Mouse (Mus musculus) embryonic facial prominence, embryonic 13.5 days (tissue): ENCODE data around the gene Tmem8b. TPM values are rescaled to one million over a fixed set of nuclear protein-coding genes. Genes with fewer than 3 reads are reported as not detected.

ENCODE experiments used
- ATAC-seq: fragments of 200-750 bp; cut with Nextera tagmentation; 2 replicates; pipeline ENCODE4 v1.8.0; 2017; ENCODE audit warnings: low read depth; ENCODE audit not compliant: insufficient number of reproducible peaks, insufficient read depth, low FRiP score, low TSS enrichment
- H3K27ac ChIP-seq: fragments of 300-500 bp; sonication (generic); 2 replicates; pipeline ENCODE4 v1.5.1; 2015; ENCODE audit warnings: moderate library complexity, mild to moderate bottlenecking, inconsistent platforms
- H3K27me3 ChIP-seq: fragments of 300-500 bp; sonication (generic); 2 replicates; pipeline ENCODE4 v1.6.1; 2015; ENCODE audit warnings: mild to moderate bottlenecking, inconsistent platforms
- H3K36me3 ChIP-seq: fragments of 300-500 bp; sonication (generic); 2 replicates; pipeline ENCODE4 v1.6.1; 2015; ENCODE audit warnings: mild to moderate bottlenecking, inconsistent platforms
- H3K4me1 ChIP-seq: fragments of 300-500 bp; sonication (generic); 2 replicates; pipeline ENCODE4 v1.6.1; 2015; ENCODE audit warnings: inconsistent platforms
- H3K4me2 ChIP-seq: fragments of 300-500 bp; sonication (generic); 2 replicates; pipeline ENCODE4 v1.6.1; 2015; ENCODE audit warnings: moderate library complexity, mild to moderate bottlenecking, inconsistent platforms
- H3K4me3 ChIP-seq: fragments of 300-500 bp; sonication (generic); 2 replicates; pipeline ENCODE4 v1.5.1; 2015; ENCODE audit warnings: mild to moderate bottlenecking, inconsistent platforms
- H3K9ac ChIP-seq: fragments of 300-500 bp; sonication (generic); 2 replicates; pipeline ENCODE4 v1.6.1; 2015; ENCODE audit warnings: mild to moderate bottlenecking, inconsistent platforms
- H3K9me3 ChIP-seq: fragments of 300-500 bp; sonication (generic); 2 replicates; pipeline ENCODE4 v1.6.1; 2016; ENCODE audit warnings: inconsistent platforms
- WGBS: fragments of 180-500 bp; shearing (Covaris S2); methylation state at CpG from one replicate; pipeline ENCODE4 v1.1.7; 2015; ENCODE audit warnings: mixed read lengths; 5-methylcytosine and 5-hydroxymethylcytosine counted together
- polyA plus RNA-seq: library from polyadenylated mRNA; unstranded; fragments of >200 nt; fragmentation: Nextera tagmentation; extraction: Ambion mirVana; gene quantifications from 2 replicates; pipeline ENCODE4 v1.2.1, GENCODE M21; 2015

Gene Tmem8b
- polyA plus RNA-seq, 1 experiment from 2014 or later = 8.4 TPM

- peaks cover 7% of the 10 kb centered on the region; the same call in 1 of the 2 replicates for H3K27me3 ChIP-seq
- H3K27ac ChIP-seq = no peak overlapping the region
- WGBS = 88% methylated on average over 7 of the region's 7 CpGs
- no peak overlapping the region for H3K4me3 ChIP-seq
- H3K9me3 ChIP-seq = no peaks in the 10 kb centered on the region
- no peak overlapping the region for H3K9ac ChIP-seq
- no peak overlapping the region for H3K4me2 ChIP-seq
- ATAC-seq = no peak
- no peaks in the 10 kb centered on the region for H3K36me3 ChIP-seq
- H3K4me1 ChIP-seq = peaks cover 52% of the 10 kb centered on the region
Observed at GRCm38 (mm10) chr4:43634621-43635374, 34.0 kb upstream of the Tmem8b start.

- peaks cover 7% of the 10 kb centered on the region; the same call in 1 of the 2 replicates for H3K27me3 ChIP-seq
- H3K9me3 ChIP-seq = no peaks in the 10 kb centered on the region
- WGBS = 65% methylated on average over 6 of the region's 6 CpGs
- H3K4me2 ChIP-seq = no peak overlapping the region
- peaks cover 9% of the 10 kb centered on the region; the same call in 1 of the 2 replicates for H3K36me3 ChIP-seq
- H3K4me3 ChIP-seq = no peak overlapping the region
- H3K9ac ChIP-seq = 0 out of 2 replicates have a peak overlapping the region, but pooled peaks have one; percentile 17
- no peak for ATAC-seq
- no peak overlapping the region for H3K27ac ChIP-seq
- H3K4me1 ChIP-seq = peaks cover 38% of the 10 kb centered on the region
Observed at GRCm38 (mm10) chr4:43636751-43637150, 32.0 kb upstream of the Tmem8b start.

- H3K27me3 ChIP-seq = no peaks in the 10 kb centered on the region
- no peak overlapping the region for H3K4me3 ChIP-seq
- no peak overlapping the region for H3K4me2 ChIP-seq
- H3K27ac ChIP-seq = no peak overlapping the region
- WGBS = 62% methylated on average over 9 of the region's 9 CpGs
- H3K36me3 ChIP-seq = peaks cover 38% of the 10 kb centered on the region
- ATAC-seq = no peak
- no peaks in the 10 kb centered on the region for H3K9me3 ChIP-seq
- H3K4me1 ChIP-seq = peaks cover 12% of the 10 kb centered on the region
- H3K9ac ChIP-seq = no peak overlapping the region
Observed at GRCm38 (mm10) chr4:43640076-43640475, 28.7 kb upstream of the Tmem8b start.

GRCm38 (mm10) chr4:43640491-43640890, 28.3 kb upstream of the Tmem8b start:
- Histone ChIP-seq H3K27me3 (no peaks in the 10 kb centered on the region), H3K36me3 (peaks cover 41% of the 10 kb centered on the region), H3K9ac (no peak overlapping the region), H3K4me1 (peaks cover 12% of the 10 kb centered on the region), H3K27ac (no peak overlapping the region), H3K9me3 (no peaks in the 10 kb centered on the region), H3K4me2 (no peak overlapping the region), H3K4me3 (no peak overlapping the region)
- ATAC-seq = peak; percentile 22; the same call in 1 of the 2 replicates
- WGBS = 81% methylated on average over 6 of the region's 6 CpGs

GRCm38 (mm10) chr4:43649783-43650182, 19.0 kb upstream of the Tmem8b start:
- Histone ChIP-seq H3K4me1 (0 out of 2 replicates have a peak, but pooled peaks cover 4% of the 10 kb centered on the region), H3K36me3 (peaks cover 47% of the 10 kb centered on the region), H3K4me3 (no peak overlapping the region), H3K4me2 (no peak overlapping the region), H3K9me3 (0 out of 2 replicates have a peak, but pooled peaks cover 7% of the 10 kb centered on the region), H3K9ac (no peak overlapping the region), H3K27me3 (no peaks in the 10 kb centered on the region), H3K27ac (no peak overlapping the region)
- WGBS = 92% methylated on average over 3 of the region's 3 CpGs
- ATAC-seq = no peak

GRCm38 (mm10) chr4:43652726-43653125, 16.0 kb upstream of the Tmem8b start:
- H3K9me3 ChIP-seq = 0 out of 2 replicates have a peak, but pooled peaks cover 7% of the 10 kb centered on the region
- no peak for ATAC-seq
- peak overlapping the region; percentile 54 for H3K9ac ChIP-seq
- H3K4me1 ChIP-seq = peaks cover 15% of the 10 kb centered on the region
- 0 out of 2 replicates have a peak overlapping the region, but pooled peaks have one; percentile 32 for H3K4me3 ChIP-seq
- H3K27ac ChIP-seq = no peak overlapping the region
- no peaks in the 10 kb centered on the region for H3K27me3 ChIP-seq
- H3K4me2 ChIP-seq = peak overlapping the region; percentile 54
- H3K36me3 ChIP-seq = peaks cover 30% of the 10 kb centered on the region
- 92% methylated on average over 4 of the region's 4 CpGs for WGBS

- Histone ChIP-seq H3K4me2 (peak within 1 kb of the TSS; percentile 54), H3K36me3 (peaks cover 28% of the 10 kb centered on the region), H3K9me3 (0 out of 2 replicates have a peak, but pooled peaks cover 7% of the 10 kb centered on the region), H3K4me1 (peaks cover 15% of the 10 kb centered on the region), H3K27me3 (no peaks in the 10 kb centered on the region), H3K4me3 (peak within 1 kb of the TSS; percentile 32), H3K9ac (peak within 1 kb of the TSS; percentile 54), H3K27ac (no peak within 1 kb of the TSS)
- 13% methylated on average over 24 of the region's 24 CpGs for WGBS
- no peak for ATAC-seq
Observed at GRCm38 (mm10) chr4:43653161-43654015, 15.4 kb upstream of the Tmem8b start, which contains the start of gene Spag8. Gene Spag8, minus strand, starts transcription at chr4:43653594.

GRCm38 (mm10) chr4:43655656-43656338, 13.0 kb upstream of the Tmem8b start:
- Histone ChIP-seq H3K36me3 (peaks cover 8% of the 10 kb centered on the region), H3K27ac (peak overlapping the region; percentile 87), H3K27me3 (peaks cover 12% of the 10 kb centered on the region; the same call in 1 of the 2 replicates), H3K4me1 (peaks cover 15% of the 10 kb centered on the region), H3K4me2 (peak overlapping the region; percentile 88), H3K9me3 (no peaks in the 10 kb centered on the region), H3K9ac (peak overlapping the region; percentile 92), H3K4me3 (peak overlapping the region; percentile 79)
- 6% methylated on average over 24 of the region's 34 CpGs for WGBS
- ATAC-seq = no peak; the same call in none of the 2 replicates

- Histone ChIP-seq H3K27ac (peak within 1 kb of the TSS; percentile 87), H3K4me3 (peak within 1 kb of the TSS; percentile 79), H3K36me3 (peaks cover 2% of the 10 kb centered on the region), H3K4me2 (peak within 1 kb of the TSS; percentile 88), H3K4me1 (peaks cover 15% of the 10 kb centered on the region), H3K9ac (peak within 1 kb of the TSS; percentile 92), H3K27me3 (peaks cover 19% of the 10 kb centered on the region), H3K9me3 (no peaks in the 10 kb centered on the region)
- peak; percentile 94 for ATAC-seq
- WGBS = 1% methylated on average over 31 of the region's 34 CpGs
Observed at GRCm38 (mm10) chr4:43656339-43657109, 12.2 kb upstream of the Tmem8b start, which contains the start of gene Hint2. Gene Hint2, minus strand, starts transcription at chr4:43656466.

GRCm38 (mm10) chr4:43657146-43657545, 11.6 kb upstream of the Tmem8b start:
- H3K9me3 ChIP-seq = no peaks in the 10 kb centered on the region
- H3K9ac ChIP-seq = no peak overlapping the region
- peak overlapping the region; percentile 88 for H3K4me2 ChIP-seq
- no peak for ATAC-seq
- H3K36me3 ChIP-seq = no peaks in the 10 kb centered on the region
- peaks cover 26% of the 10 kb centered on the region for H3K27me3 ChIP-seq
- H3K27ac ChIP-seq = no peak overlapping the region
- peak overlapping the region; percentile 79 for H3K4me3 ChIP-seq
- 64% methylated on average over 4 of the region's 4 CpGs for WGBS
- H3K4me1 ChIP-seq = peaks cover 15% of the 10 kb centered on the region
